Mouse (Mus musculus): Measurements from ENCODE around the gene Sim1. TPM values are rescaled to one million over a fixed set of nuclear protein-coding genes. Genes with fewer than 3 reads are reported as not detected.
A peak's percentile ranks its signal among the peaks of the same experiment; 100 is the strongest.

Sim1 gene
- polyA plus RNA-seq, 1 experiment from 2014 or later = 4.8 TPM

GRCm38 (mm10) chr10:50892751-50893320 is 1.7 kb upstream of the Sim1 start:
- peak overlapping the region; percentile 9; the same call in 1 of the 2 replicates for H3K4me3 ChIP-seq (ENCODE audit: low read depth, low read length)
- H3K36me3 ChIP-seq (ENCODE audit: control insufficient read depth, insufficient read depth, low read length) = no peaks in the 10 kb centered on the region
- DNase-seq (ENCODE audit: low spot score) (peak; percentile 70), ATAC-seq (replicated peaks; ENCODE audit: low FRiP score) (no peak)
- H3K9ac ChIP-seq (ENCODE audit: low read length) = no peak overlapping the region
- H3K4me2 ChIP-seq (ENCODE audit: low read depth, low read length, severe bottlenecking) = peak overlapping the region; percentile 27; the same call in 1 of the 2 replicates
- H3K4me1 ChIP-seq (replicated peaks; ENCODE audit: control insufficient read depth, insufficient read depth, low read length) = peaks cover 20% of the 10 kb centered on the region; the same call in 1 of the 2 replicates
- H3K9me3 ChIP-seq (ENCODE audit: control insufficient read depth, low read length) = no peaks in the 10 kb centered on the region
- H3K27me3 ChIP-seq (ENCODE audit: control insufficient read depth, insufficient read depth, low read length) = peaks cover 74% of the 10 kb centered on the region
- 2% methylated on average over 15 of the region's 15 CpGs for WGBS
- H3K27ac ChIP-seq (ENCODE audit: low read depth, low read length) = no peak overlapping the region

DNA sequence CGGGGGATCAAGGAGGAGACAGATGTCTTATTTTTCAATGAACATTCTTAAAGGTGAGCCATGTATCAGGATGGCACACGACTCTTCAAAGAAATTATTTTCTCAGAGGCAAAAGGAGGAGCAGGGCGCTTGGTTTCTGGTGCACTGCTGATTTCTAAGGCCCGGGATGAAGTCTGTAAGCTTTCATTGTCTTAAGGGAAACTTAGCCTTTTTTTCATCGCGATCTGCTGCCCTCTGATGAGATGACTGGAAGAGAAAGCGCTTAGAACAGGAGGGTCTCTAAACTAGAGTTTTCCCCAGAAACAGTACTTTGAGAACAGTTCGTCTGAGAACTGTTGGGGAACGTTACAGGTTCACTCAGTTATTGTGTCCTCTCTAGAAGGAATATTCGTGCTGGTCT is 1.0 kb upstream of the Sim1 start:
- Histone ChIP-seq H3K36me3 (ENCODE audit: control insufficient read depth, insufficient read depth, low read length) (no peaks in the 10 kb centered on the region), H3K27me3 (ENCODE audit: control insufficient read depth, insufficient read depth, low read length) (peaks cover 76% of the 10 kb centered on the region), H3K4me1 (replicated peaks; ENCODE audit: control insufficient read depth, insufficient read depth, low read length) (peaks cover 20% of the 10 kb centered on the region; the same call in 1 of the 2 replicates), H3K27ac (ENCODE audit: low read depth, low read length) (no peak overlapping the region), H3K9me3 (ENCODE audit: control insufficient read depth, low read length) (no peaks in the 10 kb centered on the region), H3K9ac (ENCODE audit: low read length) (no peak overlapping the region), H3K4me3 (ENCODE audit: low read depth, low read length) (peak overlapping the region; percentile 42; the same call in 1 of the 2 replicates), H3K4me2 (ENCODE audit: low read depth, low read length, severe bottlenecking) (no peak overlapping the region)
- DNase-seq (ENCODE audit: low spot score) (no peak), ATAC-seq (replicated peaks; ENCODE audit: low FRiP score) (no peak)
- 1% methylated on average over 10 of the region's 10 CpGs for WGBS

GRCm38 (mm10) chr10:50895091-50895790 is 687 bp downstream of the Sim1 start:
- ATAC-seq (replicated peaks; ENCODE audit: low FRiP score) (peak; percentile 10), DNase-seq (ENCODE audit: low spot score) (peak; percentile 69)
- Histone ChIP-seq H3K27me3 (ENCODE audit: control insufficient read depth, insufficient read depth, low read length) (peaks cover 69% of the 10 kb centered on the region), H3K4me1 (replicated peaks; ENCODE audit: control insufficient read depth, insufficient read depth, low read length) (peaks cover 20% of the 10 kb centered on the region; the same call in 1 of the 2 replicates), H3K36me3 (ENCODE audit: control insufficient read depth, insufficient read depth, low read length) (no peaks in the 10 kb centered on the region), H3K27ac (ENCODE audit: low read depth, low read length) (no peak overlapping the region), H3K9ac (ENCODE audit: low read length) (no peak overlapping the region; the same call in 1 of the 2 replicates), H3K4me2 (ENCODE audit: low read depth, low read length, severe bottlenecking) (peak overlapping the region; percentile 87), H3K4me3 (ENCODE audit: low read depth, low read length) (peak overlapping the region; percentile 42), H3K9me3 (ENCODE audit: control insufficient read depth, low read length) (no peaks in the 10 kb centered on the region)
- WGBS = under 1% methylated on average over 44 of the region's 44 CpGs

DNA sequence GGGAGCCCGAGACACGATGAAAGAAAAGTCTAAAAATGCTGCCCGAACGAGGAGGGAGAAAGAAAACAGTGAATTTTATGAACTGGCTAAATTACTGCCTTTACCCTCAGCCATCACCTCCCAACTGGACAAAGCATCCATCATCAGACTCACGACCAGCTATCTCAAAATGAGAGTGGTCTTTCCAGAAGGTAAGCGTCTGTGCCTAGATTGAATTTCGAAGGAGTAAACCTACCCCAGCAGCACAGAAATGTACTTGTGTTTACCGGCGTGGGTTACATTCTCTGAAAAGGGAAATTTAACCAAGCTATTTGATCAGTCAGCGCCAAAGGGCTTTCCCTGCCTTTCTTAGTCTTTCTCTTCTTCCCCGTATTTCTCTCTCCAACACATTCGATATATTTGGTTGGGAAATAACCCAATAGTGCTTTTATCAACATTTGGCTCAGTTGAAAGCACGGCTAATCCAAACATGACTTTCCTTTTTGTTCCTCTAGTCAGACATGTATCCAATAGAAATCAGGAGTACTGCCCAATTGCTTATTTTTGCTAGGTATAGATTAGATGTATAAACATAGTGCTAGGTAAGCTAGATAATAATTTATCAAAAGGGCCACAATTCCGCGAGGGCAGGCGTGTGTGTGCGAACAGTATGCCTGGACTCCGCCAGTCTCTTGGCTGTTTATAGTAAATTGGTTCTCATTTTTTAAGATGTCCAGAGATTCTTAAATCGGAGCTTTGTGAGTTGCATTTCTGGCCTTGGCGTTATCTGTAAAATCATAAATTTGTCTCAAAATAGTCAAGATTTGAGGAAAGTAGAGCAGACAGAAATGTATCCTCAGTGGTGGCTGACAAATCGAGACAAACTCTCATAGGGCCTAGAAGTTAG is 1.6 kb downstream of the Sim1 start:
- no peak for ATAC-seq (replicated peaks; ENCODE audit: low FRiP score)
- Histone ChIP-seq H3K9me3 (ENCODE audit: control insufficient read depth, low read length) (no peaks in the 10 kb centered on the region), H3K9ac (ENCODE audit: low read length) (no peak overlapping the region), H3K4me2 (ENCODE audit: low read depth, low read length, severe bottlenecking) (no peak overlapping the region), H3K4me1 (replicated peaks; ENCODE audit: control insufficient read depth, insufficient read depth, low read length) (peaks cover 26% of the 10 kb centered on the region), H3K4me3 (ENCODE audit: low read depth, low read length) (peak overlapping the region; percentile 3; the same call in 1 of the 2 replicates), H3K36me3 (ENCODE audit: control insufficient read depth, insufficient read depth, low read length) (no peaks in the 10 kb centered on the region), H3K27me3 (ENCODE audit: control insufficient read depth, insufficient read depth, low read length) (peaks cover 71% of the 10 kb centered on the region), H3K27ac (ENCODE audit: low read depth, low read length) (no peak overlapping the region)
- WGBS = 4% methylated on average over 21 of the region's 21 CpGs
- DNase-seq (ENCODE audit: low spot score) = peak; percentile 52

DNA sequence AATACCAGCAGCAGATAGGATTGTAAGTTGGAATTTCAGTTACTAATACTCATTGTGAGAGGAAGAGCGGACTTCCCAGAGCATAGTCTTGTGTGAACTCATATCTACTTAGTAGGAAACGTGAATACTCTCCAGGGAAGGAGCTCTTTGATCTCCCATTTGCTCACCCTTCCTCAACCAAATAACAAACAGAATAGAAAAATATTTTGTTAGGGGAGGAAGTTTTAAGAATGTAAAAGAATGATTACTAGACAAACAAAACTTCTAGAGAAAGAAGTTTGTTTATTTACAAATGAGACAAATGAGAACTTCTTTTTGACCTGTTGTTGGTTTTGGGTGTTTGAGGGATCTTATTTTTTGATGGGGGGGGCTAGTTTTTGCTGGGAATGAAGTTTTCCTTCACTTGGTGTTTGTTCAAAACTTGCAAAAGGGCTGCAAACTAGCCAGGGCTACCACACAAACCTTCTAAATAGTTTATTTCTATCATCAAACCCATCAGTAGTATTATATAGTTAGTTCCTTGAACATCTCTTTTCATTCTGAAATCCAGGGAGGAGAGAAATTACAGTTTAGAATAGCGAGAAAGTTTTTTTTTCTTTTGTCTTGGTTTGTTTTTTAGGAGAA is 2.3 kb downstream of the Sim1 start:
- Histone ChIP-seq H3K9ac (ENCODE audit: low read length) (no peak overlapping the region), H3K4me2 (ENCODE audit: low read depth, low read length, severe bottlenecking) (no peak overlapping the region), H3K36me3 (ENCODE audit: control insufficient read depth, insufficient read depth, low read length) (no peaks in the 10 kb centered on the region), H3K4me1 (replicated peaks; ENCODE audit: control insufficient read depth, insufficient read depth, low read length) (peaks cover 29% of the 10 kb centered on the region), H3K4me3 (ENCODE audit: low read depth, low read length) (no peak overlapping the region), H3K27ac (ENCODE audit: low read depth, low read length) (no peak overlapping the region), H3K9me3 (ENCODE audit: control insufficient read depth, low read length) (no peaks in the 10 kb centered on the region), H3K27me3 (ENCODE audit: control insufficient read depth, insufficient read depth, low read length) (peaks cover 72% of the 10 kb centered on the region)
- DNase-seq (ENCODE audit: low spot score) (no peak), ATAC-seq (replicated peaks; ENCODE audit: low FRiP score) (no peak)
- 9% methylated on average over 3 of the region's 3 CpGs for WGBS

- 1% methylated on average over 32 of the region's 32 CpGs for WGBS
- DNase-seq (ENCODE audit: low spot score) (peak; percentile 60), ATAC-seq (replicated peaks; ENCODE audit: low FRiP score) (no peak)
- Histone ChIP-seq H3K36me3 (ENCODE audit: control insufficient read depth, insufficient read depth, low read length) (no peaks in the 10 kb centered on the region), H3K9me3 (ENCODE audit: control insufficient read depth, low read length) (no peaks in the 10 kb centered on the region), H3K27ac (ENCODE audit: low read depth, low read length) (no peak overlapping the region), H3K4me1 (replicated peaks; ENCODE audit: control insufficient read depth, insufficient read depth, low read length) (peaks cover 27% of the 10 kb centered on the region), H3K4me2 (ENCODE audit: low read depth, low read length, severe bottlenecking) (0 out of 2 replicates have a peak overlapping the region, but pooled peaks have one; percentile 29), H3K4me3 (ENCODE audit: low read depth, low read length) (peak overlapping the region; percentile 9; the same call in 1 of the 2 replicates), H3K9ac (ENCODE audit: low read length) (peak overlapping the region; percentile 35), H3K27me3 (ENCODE audit: control insufficient read depth, insufficient read depth, low read length) (peaks cover 71% of the 10 kb centered on the region)
These were observed 3.2 kb downstream of the Sim1 start for GRCm38 (mm10) chr10:50897530-50898471.

- no peak for ATAC-seq (replicated peaks; ENCODE audit: low FRiP score)
These were observed 4.1 kb downstream of the Sim1 start for GRCm38 (mm10) chr10:50898621-50899020.

More at GRCm38 (mm10) chr10:50898621-50899020, 4.1 kb downstream of the Sim1 start:
- no peak for DNase-seq (ENCODE audit: low spot score)
- Histone ChIP-seq H3K9me3 (ENCODE audit: control insufficient read depth, low read length) (no peaks in the 10 kb centered on the region), H3K4me1 (replicated peaks; ENCODE audit: control insufficient read depth, insufficient read depth, low read length) (peaks cover 27% of the 10 kb centered on the region), H3K9ac (ENCODE audit: low read length) (no peak overlapping the region), H3K27ac (ENCODE audit: low read depth, low read length) (no peak overlapping the region), H3K4me3 (ENCODE audit: low read depth, low read length) (no peak overlapping the region), H3K4me2 (ENCODE audit: low read depth, low read length, severe bottlenecking) (no peak overlapping the region), H3K27me3 (ENCODE audit: control insufficient read depth, insufficient read depth, low read length) (peaks cover 68% of the 10 kb centered on the region), H3K36me3 (ENCODE audit: control insufficient read depth, insufficient read depth, low read length) (no peaks in the 10 kb centered on the region)
- 13% methylated on average over 2 of the region's 2 CpGs for WGBS

Data from forebrain, embryonic 11.5 days (tissue).